Mouse (Mus musculus) C2C12 (cell line): ENCODE data around the gene Kdm4a. TPM values are rescaled to one million over a fixed set of nuclear protein-coding genes. Genes with fewer than 3 reads are reported as not detected.

ENCODE experiments used
- H3K27me3 ChIP-seq: one replicate; pipeline ENCODE4 v1.6.1; 2011; ENCODE audit not compliant: control insufficient read depth, insufficient read depth, insufficient read length
- H3K36me3 ChIP-seq: one replicate; pipeline ENCODE4 v1.6.1; 2011; ENCODE audit not compliant: control insufficient read depth, insufficient read depth
- H3K4me3 ChIP-seq: one replicate; pipeline ENCODE4 v1.5.1; 2011; ENCODE audit warnings: mild to moderate bottlenecking, control low read depth; ENCODE audit not compliant: poor library complexity, insufficient read depth, severe bottlenecking
- H3K79me2 ChIP-seq: one replicate; pipeline ENCODE4 v1.6.1; 2011; ENCODE audit not compliant: control insufficient read depth, insufficient read depth
- H3K79me3 ChIP-seq: one replicate; pipeline ENCODE4 v1.6.1; 2011; ENCODE audit warnings: low read depth, control low read depth
- H3ac ChIP-seq: one replicate; pipeline ENCODE3; 2011; ENCODE audit warnings: low read depth; ENCODE audit not compliant: control insufficient read depth, insufficient read length
- CEBPB ChIP-seq: IDR thresholded peaks from one replicate; pipeline ENCODE4 v1.6.1; 2011; ENCODE audit warnings: low read depth, mild to moderate bottlenecking, control low read depth, moderate library complexity
- CTCF ChIP-seq: IDR thresholded peaks from one replicate; pipeline ENCODE4 v1.5.1; 2011; ENCODE audit not compliant: control insufficient read depth, insufficient read depth, insufficient read length
- FOSL1 ChIP-seq: IDR thresholded peaks from one replicate; pipeline ENCODE4 v1.8.0; 2011; ENCODE audit warnings: mild to moderate bottlenecking, low read length; ENCODE audit not compliant: poor library complexity, insufficient read depth, severe bottlenecking
- MAX ChIP-seq: IDR thresholded peaks from one replicate; pipeline ENCODE4 v1.6.1; 2011; ENCODE audit warnings: mild to moderate bottlenecking, control low read depth
- MYOD1 ChIP-seq: IDR thresholded peaks from one replicate; pipeline ENCODE4 v1.6.1; 2011; ENCODE audit warnings: low read depth; ENCODE audit not compliant: control insufficient read depth, insufficient read length
- MYOG ChIP-seq: IDR thresholded peaks from one replicate; pipeline ENCODE4 v1.6.1; 2011; ENCODE audit not compliant: control insufficient read depth, insufficient read length; ENCODE audit errors: extremely low read depth
- USF1 ChIP-seq: IDR thresholded peaks from one replicate; pipeline ENCODE4 v1.6.1; 2011; ENCODE audit warnings: low read depth, mild to moderate bottlenecking, control low read depth, moderate library complexity
- polyA plus RNA-seq: library from polyadenylated mRNA; unstranded; fragments of >200 nt; fragmentation: generic; extraction: Trizol; gene quantifications from one replicate; pipeline ENCODE4 v1.2.1, GENCODE M21; 2012; ENCODE audit warnings: missing spikeins

Gene Kdm4a
- polyA plus RNA-seq, 1 experiment: 28.1 TPM

DNA sequence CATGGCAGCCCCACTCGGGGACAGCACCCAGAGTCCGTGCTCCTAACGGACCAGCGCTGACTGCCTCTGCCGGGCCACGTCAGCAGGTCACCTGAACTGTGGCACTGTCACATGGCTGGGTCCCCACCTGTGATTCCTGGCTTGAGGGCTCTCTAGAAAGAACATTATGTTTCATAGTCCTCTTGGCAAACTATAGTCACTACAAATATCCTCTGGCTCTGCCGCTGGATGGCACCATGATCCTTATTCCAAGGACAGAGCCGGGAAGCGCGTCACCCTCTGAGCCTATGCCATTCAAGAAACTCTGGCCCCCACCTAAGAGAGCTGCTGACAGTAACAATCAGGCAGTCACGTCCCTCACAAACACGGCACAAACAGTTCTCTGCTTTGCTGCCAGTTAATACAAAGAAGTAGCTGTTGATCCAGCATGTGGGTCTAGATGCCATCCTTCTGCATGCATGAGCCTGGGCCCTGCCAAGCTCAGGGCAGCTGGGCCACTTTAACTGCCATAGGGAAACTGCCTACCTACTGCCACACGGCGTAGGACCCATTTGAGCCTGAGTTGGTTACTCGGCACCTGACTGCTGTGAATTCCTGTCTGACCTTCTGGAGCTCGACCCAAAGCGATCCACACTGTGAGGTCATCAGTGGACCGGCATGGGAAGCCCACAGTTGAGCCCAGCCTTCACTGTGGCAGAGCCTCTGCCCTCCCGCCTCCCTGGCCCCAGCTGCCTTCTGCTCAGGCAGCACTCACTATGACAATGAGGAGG is 32.1 kb downstream of the Kdm4a start:
- Histone ChIP-seq H3K27me3 (no peaks in the 10 kb centered on the region), H3K79me3 (no peaks in the 10 kb centered on the region), H3K79me2 (no peaks in the 10 kb centered on the region), H3K4me3 (no peak overlapping the region), H3K36me3 (peaks cover 72% of the 10 kb centered on the region), H3ac (no peak overlapping the region)
- no peak for TF ChIP-seq MAX
- no peak for TF ChIP-seq USF1
- no peak for TF ChIP-seq FOSL1
- TF ChIP-seq CTCF: no peak
- no peak for TF ChIP-seq MYOG
- TF ChIP-seq MYOD1: no peak
- no peak for TF ChIP-seq CEBPB

DNA sequence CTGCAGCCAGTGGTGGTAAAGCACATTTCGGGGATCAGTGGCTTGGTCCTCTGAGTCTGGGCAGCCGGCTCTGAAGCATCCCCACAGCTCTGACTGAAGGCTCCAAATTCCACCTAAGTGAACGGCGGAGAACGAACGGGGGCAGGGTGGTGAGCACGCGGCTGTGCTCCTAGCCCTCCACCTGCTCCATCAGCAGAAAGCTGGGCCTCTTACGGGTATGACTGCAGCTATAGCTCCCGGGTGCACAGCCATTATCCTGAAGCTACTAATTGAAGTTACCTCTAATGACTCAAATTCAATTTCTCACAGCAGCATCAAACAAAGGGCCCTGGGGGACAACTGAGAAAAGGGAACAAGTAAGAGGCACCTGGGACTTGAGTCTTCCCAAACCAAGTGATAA is 32.8 kb downstream of the Kdm4a start:
- Histone ChIP-seq H3K79me3 (no peaks in the 10 kb centered on the region), H3K4me3 (no peak overlapping the region), H3K27me3 (no peaks in the 10 kb centered on the region), H3K79me2 (no peaks in the 10 kb centered on the region), H3ac (no peak overlapping the region), H3K36me3 (peaks cover 76% of the 10 kb centered on the region)
- no peak for TF ChIP-seq FOSL1
- no peak for TF ChIP-seq CEBPB
- no peak for TF ChIP-seq MAX

DNA sequence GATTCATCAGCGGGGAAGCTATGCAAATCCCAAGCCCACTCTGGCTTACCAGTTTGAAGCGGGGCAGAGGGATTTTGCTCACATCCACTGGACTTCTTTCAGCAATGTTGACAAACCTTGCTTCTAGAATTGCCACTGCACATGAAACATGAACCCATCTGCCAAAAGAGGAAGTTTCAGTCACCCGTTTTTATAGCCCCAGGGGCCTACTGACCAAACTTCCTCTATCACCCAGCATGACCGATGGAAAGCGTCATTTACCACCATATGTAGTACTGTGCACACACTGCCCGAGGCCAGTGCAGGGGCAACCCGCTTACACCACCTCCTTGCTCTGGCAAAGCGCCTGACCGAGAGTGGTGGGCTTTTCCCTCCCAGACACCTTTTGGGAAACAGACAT is 35.5 kb downstream of the Kdm4a start:
- peaks cover 86% of the 10 kb centered on the region for H3K36me3 ChIP-seq
- H3K79me2 ChIP-seq: no peaks in the 10 kb centered on the region
- H3K4me3 ChIP-seq: no peak overlapping the region
- no peak for TF ChIP-seq CTCF
- no peak for TF ChIP-seq FOSL1
- no peak for TF ChIP-seq CEBPB
- TF ChIP-seq MAX: no peak
- no peak for TF ChIP-seq MYOD1
- TF ChIP-seq USF1: no peak
- no peak for TF ChIP-seq MYOG
- no peaks in the 10 kb centered on the region for H3K27me3 ChIP-seq
- H3ac ChIP-seq: no peak overlapping the region
- H3K79me3 ChIP-seq: no peaks in the 10 kb centered on the region

DNA sequence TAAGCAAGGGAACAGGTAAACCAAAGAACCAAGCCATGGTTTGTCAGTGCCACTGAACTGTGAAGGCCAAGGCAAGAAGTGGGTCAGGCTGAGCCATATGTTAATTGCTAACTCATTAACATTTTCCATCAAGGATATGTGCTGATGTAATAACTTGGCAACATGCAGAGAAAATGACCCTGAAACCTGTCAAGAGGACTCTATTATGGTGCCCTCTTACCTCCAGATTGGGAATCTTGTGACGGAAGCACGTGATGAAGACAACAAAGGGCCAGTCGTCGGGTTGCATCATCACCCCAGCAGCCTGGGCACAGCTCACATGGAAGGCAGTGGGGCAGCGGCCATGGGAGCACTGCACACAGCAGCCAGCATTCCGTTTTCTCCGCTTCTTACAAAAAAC is 36.2 kb downstream of the Kdm4a start:
- H3ac ChIP-seq: no peak overlapping the region

DNA sequence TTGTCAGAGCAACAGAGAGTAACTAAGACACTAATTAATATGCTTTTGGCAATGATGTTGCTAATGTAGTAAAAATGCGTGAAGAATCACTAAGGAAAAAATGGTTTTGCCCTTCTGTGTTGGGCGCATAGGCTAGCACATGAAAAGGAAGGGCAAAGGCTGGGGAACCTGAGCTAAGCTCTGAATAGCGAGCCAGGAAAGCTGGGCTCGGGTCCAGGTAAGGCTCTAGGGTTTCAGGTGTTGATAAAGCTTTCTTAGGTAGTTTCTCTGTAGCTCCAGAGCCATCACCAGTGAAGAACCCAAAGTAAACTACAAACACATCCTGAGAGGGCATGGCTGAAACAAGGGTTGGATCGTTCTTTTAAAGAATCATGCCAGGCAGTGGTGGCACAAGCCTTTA is 38.3 kb downstream of the Kdm4a start:
- TF ChIP-seq MYOG: no peak
- TF ChIP-seq MYOD1: no peak
- TF ChIP-seq CEBPB: no peak
- TF ChIP-seq MAX: no peak
- no peak for TF ChIP-seq CTCF
- no peak for TF ChIP-seq FOSL1
- no peak for TF ChIP-seq USF1
- no peaks in the 10 kb centered on the region for H3K79me2 ChIP-seq
- peaks cover 80% of the 10 kb centered on the region for H3K36me3 ChIP-seq
- H3K79me3 ChIP-seq: no peaks in the 10 kb centered on the region
- H3K27me3 ChIP-seq: no peaks in the 10 kb centered on the region
- no peak overlapping the region for H3ac ChIP-seq
- H3K4me3 ChIP-seq: no peak overlapping the region

More for the DNA sequence above, 36.2 kb downstream of the Kdm4a start:
- no peaks in the 10 kb centered on the region for H3K79me2 ChIP-seq
- H3K27me3 ChIP-seq: no peaks in the 10 kb centered on the region
- TF ChIP-seq MAX (no peak), MYOG (no peak), FOSL1 (no peak), MYOD1 (no peak), USF1 (no peak)
- no peak overlapping the region for H3K4me3 ChIP-seq
- peaks cover 83% of the 10 kb centered on the region for H3K36me3 ChIP-seq
- H3K79me3 ChIP-seq: no peaks in the 10 kb centered on the region

DNA sequence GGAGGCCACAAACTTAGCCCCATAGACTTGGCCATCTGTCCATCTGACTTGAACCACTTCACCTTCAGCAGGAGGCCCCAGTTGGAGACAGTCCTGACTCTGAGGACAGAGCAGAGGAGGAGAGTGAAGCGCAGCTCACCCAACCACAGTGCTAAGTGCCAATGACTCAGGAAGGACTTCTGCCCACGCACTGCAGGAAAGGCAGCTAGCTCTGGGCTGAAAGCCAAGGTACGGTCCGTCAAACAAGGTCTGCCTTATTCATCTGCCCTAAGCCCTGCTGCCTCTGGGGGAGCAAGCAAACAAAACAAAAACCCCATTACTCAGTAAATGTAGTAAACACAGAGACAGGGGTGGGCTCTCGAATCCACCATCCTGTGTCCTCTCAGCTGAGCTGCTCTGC is 41.0 kb downstream of the Kdm4a start:
- Histone ChIP-seq H3K79me2 (peaks cover 6% of the 10 kb centered on the region), H3ac (peak overlapping the region; percentile 35), H3K4me3 (no peak overlapping the region), H3K79me3 (peaks cover 2% of the 10 kb centered on the region), H3K27me3 (no peaks in the 10 kb centered on the region), H3K36me3 (peaks cover 59% of the 10 kb centered on the region)
- TF ChIP-seq FOSL1 (no peak), MYOD1 (peak; percentile 17)
